Mouse (Mus musculus) limb, embryonic 14.5 days (tissue): ENCODE measurements around the gene Lyrm9. TPM values are rescaled to one million over a fixed set of nuclear protein-coding genes. Genes with fewer than 3 reads are reported as not detected.

Experiments
- ATAC-seq: fragments of 200-750 bp; cut with Nextera tagmentation; 2 replicates; pipeline ENCODE4 v1.8.0; 2017; ENCODE audit warnings: low read depth, moderate number of reproducible peaks, moderate TSS enrichment; ENCODE audit not compliant: low FRiP score
- DNase-seq: peaks from one replicate; pipeline ENCODE4 v3.0.0-alpha.2; 2015; ENCODE audit warnings: low spot score
- H3K27ac ChIP-seq: fragments of 300-500 bp; sonication (generic); replicated peaks from 2 replicates; pipeline ENCODE4 v1.5.1; 2014; ENCODE audit warnings: low read depth, mild to moderate bottlenecking, low read length, moderate library complexity, mixed read lengths
- H3K27me3 ChIP-seq: fragments of 300-500 bp; sonication (generic); 2 replicates; pipeline ENCODE4 v1.6.1; 2014; ENCODE audit warnings: low read length, mixed read lengths; ENCODE audit not compliant: control insufficient read depth, insufficient read depth
- H3K36me3 ChIP-seq: fragments of 300-500 bp; sonication (generic); 2 replicates; pipeline ENCODE4 v1.6.1; 2014; ENCODE audit warnings: mild to moderate bottlenecking, low read length, moderate library complexity, mixed read lengths; ENCODE audit not compliant: control insufficient read depth, insufficient read depth
- H3K4me1 ChIP-seq: fragments of 300-500 bp; sonication (generic); 2 replicates; pipeline ENCODE4 v1.6.1; 2014; ENCODE audit warnings: antibody characterized with exemption, low read length, mixed read lengths; ENCODE audit not compliant: control insufficient read depth, insufficient read depth
- H3K4me2 ChIP-seq: fragments of 300-500 bp; sonication (generic); replicated peaks from 2 replicates; pipeline ENCODE4 v1.6.1; 2014; ENCODE audit warnings: low read depth, mild to moderate bottlenecking, low read length, moderate library complexity; ENCODE audit not compliant: severe bottlenecking
- H3K4me3 ChIP-seq: fragments of 300-500 bp; sonication (generic); replicated peaks from 2 replicates; pipeline ENCODE4 v1.5.1; 2014; ENCODE audit warnings: low read length
- H3K9ac ChIP-seq: fragments of 300-500 bp; sonication (generic); 2 replicates; pipeline ENCODE4 v1.6.1; 2014; ENCODE audit warnings: mild to moderate bottlenecking, low read depth, low read length, moderate library complexity; ENCODE audit not compliant: severe bottlenecking
- H3K9me3 ChIP-seq: fragments of 300-500 bp; sonication (generic); 2 replicates; pipeline ENCODE4 v1.6.1; 2016; ENCODE audit warnings: low read length; ENCODE audit not compliant: control insufficient read depth
- POLR2A ChIP-seq: fragments of 200-500 bp; IDR thresholded peaks from 2 replicates; pipeline ENCODE4 v1.8.0; 2012; ENCODE audit warnings: inconsistent platforms, mild to moderate bottlenecking, moderate library complexity, borderline replicate concordance; ENCODE audit not compliant: insufficient read depth, insufficient read length; ENCODE audit errors: extremely low read depth
- WGBS: fragments of 180-500 bp; shearing (Covaris S2); extraction: QIAGEN DNeasy Blood & Tissue Kit; methylation state at CpG from one replicate; pipeline ENCODE4 v1.1.7; 2014; 5-methylcytosine and 5-hydroxymethylcytosine counted together
- polyA plus RNA-seq, 2 experiments: library from polyadenylated mRNA; depleted of rRNA in 1 of 2; stranded (reverse) in 1 of 2; unstranded in 1 of 2; fragments of >200 nt; fragmentation: Nextera tagmentation in 1 of 2; extraction: Ambion mirVana in 1 of 2; gene quantifications; 2 replicates each; pipeline versions ENCODE4 v1.2.1 to v1.2.3; 2012 to 2014

Lyrm9 gene
- polyA plus RNA-seq, 2 experiments: 10.1 to 15.1 TPM

GRCm38 (mm10) chr11:78815986-78816792, 10.2 kb upstream of the Lyrm9 start:
- TF ChIP-seq POLR2A: no peak
- no peaks in the 10 kb centered on the region for H3K9me3 ChIP-seq
- no peaks in the 10 kb centered on the region for H3K36me3 ChIP-seq
- no peak overlapping the region for H3K4me2 ChIP-seq
- no peak overlapping the region for H3K4me3 ChIP-seq
- no peak overlapping the region for H3K27ac ChIP-seq
- H3K9ac ChIP-seq: no peak overlapping the region
- 50% methylated on average over 14 of the region's 14 CpGs for WGBS
- H3K4me1 ChIP-seq: peaks cover 14% of the 10 kb centered on the region
- DNase-seq (no peak), ATAC-seq (no peak)
- H3K27me3 ChIP-seq: no peaks in the 10 kb centered on the region

DNA sequence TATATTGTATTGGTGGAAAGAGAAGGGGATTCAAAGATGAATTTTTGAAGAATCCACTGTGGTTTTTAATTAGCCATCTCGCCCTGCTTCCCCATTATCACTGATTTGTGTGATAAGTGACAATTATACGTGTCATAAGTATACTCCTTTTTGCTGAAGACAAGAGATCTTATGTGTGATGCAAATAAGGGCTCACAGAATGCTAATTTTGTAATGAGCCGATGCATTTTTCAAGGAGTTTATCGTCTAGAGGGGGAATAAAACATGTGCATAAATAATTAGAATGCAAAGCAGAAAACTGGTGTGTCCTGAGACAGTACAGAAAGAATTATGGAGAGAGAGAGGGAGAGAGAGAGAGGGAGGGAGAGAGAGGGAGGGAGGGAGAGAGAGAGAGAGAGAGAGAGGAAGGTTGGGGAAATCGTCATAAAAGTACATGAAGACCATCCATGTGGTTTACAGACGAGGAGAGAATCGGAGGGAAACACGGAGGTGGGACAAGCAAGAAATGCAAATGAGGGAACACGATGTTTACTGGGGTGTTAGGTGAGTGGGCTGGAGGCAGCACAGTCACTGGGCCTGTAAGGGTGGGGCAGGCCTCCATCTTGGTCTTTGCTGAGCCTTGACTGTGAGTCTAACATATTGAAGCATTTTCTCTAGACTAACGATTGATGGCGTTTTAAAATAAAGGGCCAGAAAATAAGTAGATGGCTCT, 8.9 kb upstream of the Lyrm9 start:
- no peak for DNase-seq
- no peak overlapping the region for H3K4me3 ChIP-seq
- no peaks in the 10 kb centered on the region for H3K9me3 ChIP-seq
- H3K9ac ChIP-seq: no peak overlapping the region
- no peak overlapping the region for H3K4me2 ChIP-seq
- peaks cover 14% of the 10 kb centered on the region for H3K4me1 ChIP-seq
- WGBS: 70% methylated on average over 11 of the region's 11 CpGs
- H3K27me3 ChIP-seq: no peaks in the 10 kb centered on the region
- no peaks in the 10 kb centered on the region for H3K36me3 ChIP-seq
- TF ChIP-seq POLR2A: no peak
- ATAC-seq: no peak
- no peak overlapping the region for H3K27ac ChIP-seq

DNA sequence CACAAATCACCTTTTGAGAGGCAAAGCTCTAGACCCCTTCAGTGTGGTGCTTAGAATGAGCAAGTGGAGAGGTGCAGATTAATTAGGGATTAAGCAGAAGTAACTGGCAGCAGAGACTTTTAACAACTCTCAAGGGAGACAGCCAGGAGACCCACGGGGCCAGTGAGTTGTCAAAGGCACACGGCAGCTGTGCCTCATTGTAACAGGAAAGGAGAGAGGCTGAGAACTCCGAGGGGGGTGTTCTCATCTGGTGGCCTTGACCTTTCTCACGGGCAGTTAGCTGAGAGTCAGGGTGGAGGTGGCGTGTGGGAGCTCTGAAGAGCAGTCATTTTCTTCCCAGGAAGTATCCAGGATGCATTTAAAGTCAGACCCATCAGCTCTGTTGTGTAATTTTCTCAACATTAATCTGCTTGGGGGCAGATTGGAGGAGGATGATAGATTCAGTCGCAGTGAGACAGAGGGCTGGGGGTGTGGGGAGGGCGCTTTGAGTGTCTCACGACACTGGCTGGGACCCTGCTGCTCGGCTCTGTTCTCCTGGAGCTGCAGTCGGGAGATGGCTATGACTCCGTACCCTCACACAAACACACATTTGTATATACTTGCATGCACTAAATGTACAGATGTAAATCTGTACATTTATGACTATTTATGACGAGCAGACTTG, 5.9 kb upstream of the Lyrm9 start:
- no peak overlapping the region for H3K9ac ChIP-seq
- no peak overlapping the region for H3K4me3 ChIP-seq
- ATAC-seq (no peak), DNase-seq (no peak)
- H3K36me3 ChIP-seq: no peaks in the 10 kb centered on the region
- no peak for TF ChIP-seq POLR2A
- no peaks in the 10 kb centered on the region for H3K27me3 ChIP-seq
- WGBS: 25% methylated on average over 12 of the region's 12 CpGs
- H3K4me2 ChIP-seq: no peak overlapping the region
- no peak overlapping the region for H3K27ac ChIP-seq
- peaks cover 11% of the 10 kb centered on the region; the same call in 1 of the 2 replicates for H3K4me1 ChIP-seq
- H3K9me3 ChIP-seq: no peaks in the 10 kb centered on the region

- ATAC-seq (no peak), DNase-seq (peak; percentile 40)
- Histone ChIP-seq H3K27ac (no peak overlapping the region), H3K4me3 (no peak overlapping the region), H3K4me2 (no peak overlapping the region), H3K27me3 (no peaks in the 10 kb centered on the region), H3K9ac (no peak overlapping the region), H3K9me3 (no peaks in the 10 kb centered on the region), H3K4me1 (peaks cover 11% of the 10 kb centered on the region; the same call in 1 of the 2 replicates), H3K36me3 (no peaks in the 10 kb centered on the region)
- WGBS: 59% methylated on average over 13 of the region's 13 CpGs
- TF ChIP-seq POLR2A: no peak
Measured at GRCm38 (mm10) chr11:78822792-78823498, 3.4 kb upstream of the Lyrm9 start.

GRCm38 (mm10) chr11:78827546-78827945, 1.2 kb downstream of the Lyrm9 start:
- 25% methylated on average over 7 of the region's 7 CpGs for WGBS
- Histone ChIP-seq H3K4me2 (peak overlapping the region; percentile 82), H3K27me3 (no peaks in the 10 kb centered on the region; the same call in 1 of the 2 replicates), H3K4me1 (peaks cover 15% of the 10 kb centered on the region), H3K36me3 (no peaks in the 10 kb centered on the region), H3K27ac (no peak overlapping the region), H3K4me3 (no peak overlapping the region), H3K9ac (no peak overlapping the region), H3K9me3 (no peaks in the 10 kb centered on the region)
- no peak for TF ChIP-seq POLR2A
- no peak for ATAC-seq
- DNase-seq: no peak
